Mouse (Mus musculus) brain, embryonic 18.5 days (tissue): Measurements from ENCODE around the gene Fuk.
A peak's percentile ranks its signal among the peaks of the same experiment; 100 is the strongest.
"Not testable (repeated sequence)": the region's sequence is repeated elsewhere in the genome, so short reads cannot be mapped to it uniquely, and the experiment has no call there.

Experiments used
- DNase-seq: peaks from one replicate; pipeline ENCODE4 v3.0.0-alpha.2; 2012; ENCODE audit warnings: low read depth, low spot score

Fuk gene

GRCm38 (mm10) chr8:110919341-110920031 is 17.2 kb upstream of the Fuk start, which contains the start of gene St3gal2:
TSS of gene St3gal2 (plus strand) at chr8:110919922.
- DNase-seq = peak; percentile 96

GRCm38 (mm10) chr8:110918460-110918859 is 16.2 kb upstream of the Fuk start:
- DNase-seq = no peak

GRCm38 (mm10) chr8:110918027-110918426 is 15.7 kb upstream of the Fuk start:
- DNase-seq = no peak

GRCm38 (mm10) chr8:110917415-110917814 is 15.1 kb upstream of the Fuk start:
- no peak for DNase-seq

- no peak for DNase-seq
Measured at GRCm38 (mm10) chr8:110911576-110912570, 9.6 kb upstream of the Fuk start.

GRCm38 (mm10) chr8:110909850-110910249 is 7.6 kb upstream of the Fuk start:
- DNase-seq = not testable (repeated sequence)

- no peak for DNase-seq
Measured at GRCm38 (mm10) chr8:110906682-110907081, 4.4 kb upstream of the Fuk start.

- DNase-seq = no peak
Measured at GRCm38 (mm10) chr8:110905404-110905803, 3.1 kb upstream of the Fuk start.

- no peak for DNase-seq
Measured at GRCm38 (mm10) chr8:110902579-110902965, 284 bp upstream of the Fuk start.

GRCm38 (mm10) chr8:110901056-110901455 is 1.2 kb downstream of the Fuk start:
- DNase-seq = no peak

GRCm38 (mm10) chr8:110897495-110897894 is 4.8 kb downstream of the Fuk start:
- DNase-seq = no peak

- DNase-seq = no peak
Measured at GRCm38 (mm10) chr8:110895812-110896211, 6.5 kb downstream of the Fuk start.

- DNase-seq = no peak
Measured at GRCm38 (mm10) chr8:110895254-110895653, 7.0 kb downstream of the Fuk start.

GRCm38 (mm10) chr8:110894851-110895250 is 7.4 kb downstream of the Fuk start:
- DNase-seq = no peak

GRCm38 (mm10) chr8:110892913-110893312 is 9.4 kb downstream of the Fuk start:
- DNase-seq = no peak

GRCm38 (mm10) chr8:110892040-110892439 is 10.2 kb downstream of the Fuk start:
- DNase-seq = no peak

GRCm38 (mm10) chr8:110889904-110890470 is 12.3 kb downstream of the Fuk start:
- DNase-seq = no peak

GRCm38 (mm10) chr8:110888860-110889259 is 13.4 kb downstream of the Fuk start:
- no peak for DNase-seq

- no peak for DNase-seq
Measured at GRCm38 (mm10) chr8:110888441-110888840, 13.8 kb downstream of the Fuk start.

- DNase-seq = no peak
Measured at GRCm38 (mm10) chr8:110887551-110887950, 14.7 kb downstream of the Fuk start.

GRCm38 (mm10) chr8:110886634-110887033 is 15.7 kb downstream of the Fuk start:
- no peak for DNase-seq

GRCm38 (mm10) chr8:110883824-110884223 is 18.5 kb downstream of the Fuk start:
- no peak for DNase-seq
